In genomic region chr3:136166671-136167070, GRCm38 (mm10) we compare ENCODE assay signal across 25 mouse cellular contexts.
A peak's percentile ranks its signal among the peaks of the same experiment; 100 is the strongest.
DNase-seq lines count a peak whose midpoint lies in the region; ATAC-seq and TF ChIP-seq lines count a peak whose summit lies in the region.
"Had no signal": no experiment of that assay in that cellular context is flagged by ENCODE, and none has a peak within 500 bp of the region (broad histone marks: within the 10 kb centered on the region; RNA-seq: fewer than 3 reads in every experiment).

No protein-coding gene starts in this region.

- no peaks in the 10 kb centered on the region for H3K27me3 ChIP-seq in kidney, postnatal 0 days (ENCODE audit: insufficient read depth, low read length)
- H3K27me3 ChIP-seq: embryonic facial prominence, embryonic 13.5 days; forebrain, embryonic 13.5 days; hindbrain, embryonic 12.5 days had no signal

- H3K27ac ChIP-seq in kidney, postnatal 0 days, result no peak overlapping the region
- H3K27ac ChIP-seq: embryonic facial prominence, embryonic 13.5 days; forebrain, embryonic 13.5 days; heart, embryonic 10.5 days; hindbrain, embryonic 12.5 days had no signal

- H3K4me2 ChIP-seq in kidney, postnatal 0 days (ENCODE audit: low read length), result no peak overlapping the region
- H3K4me2 ChIP-seq: embryonic facial prominence, embryonic 13.5 days; forebrain, embryonic 13.5 days; hindbrain, embryonic 12.5 days had no signal

- WGBS in kidney, postnatal 0 days, result 50% methylated on average over 4 of the region's 4 CpGs

- H3K36me3 ChIP-seq in kidney, postnatal 0 days (ENCODE audit: insufficient read depth, low read length), result no peaks in the 10 kb centered on the region
- H3K36me3 ChIP-seq: embryonic facial prominence, embryonic 13.5 days; G1E; heart, embryonic 10.5 days; hindbrain, embryonic 12.5 days had no signal

- no peak for ATAC-seq in kidney, postnatal 0 days (replicated peaks; ENCODE audit: low FRiP score, low read depth)
- ATAC-seq: CD4-positive, CD25-positive, alpha-beta regulatory T cell, adult 4 months; forebrain, embryonic 13.5 days; hindbrain, embryonic 16.5 days; inflammation-experienced regulatory T-cells, adult 6 months had no signal

- no peaks in the 10 kb centered on the region for H3K4me1 ChIP-seq in kidney, postnatal 0 days (replicated peaks; ENCODE audit: insufficient read depth, low read length)
- H3K4me1 ChIP-seq: embryonic facial prominence, embryonic 13.5 days; forebrain, embryonic 13.5 days; heart, embryonic 10.5 days had no signal

- H3K9ac ChIP-seq in kidney, postnatal 0 days (ENCODE audit: low read depth, low read length), result no peak overlapping the region
- H3K9ac ChIP-seq: embryonic facial prominence, embryonic 13.5 days; forebrain, embryonic 13.5 days; forebrain, postnatal 0 days; hindbrain, embryonic 12.5 days had no signal

- no peak for TF ChIP-seq CTCF in kidney, postnatal 0 days (IDR thresholded peaks at IDR 0.05; ENCODE audit: low read depth)

- no peak overlapping the region for H3K4me3 ChIP-seq in kidney, postnatal 0 days (replicated peaks; ENCODE audit: low read depth, low read length)
- H3K4me3 ChIP-seq: embryonic facial prominence, embryonic 13.5 days; forebrain, embryonic 13.5 days; heart, embryonic 10.5 days; hindbrain, embryonic 12.5 days had no signal

- no peaks in the 10 kb centered on the region for H3K9me3 ChIP-seq in kidney, postnatal 0 days (replicated peaks; ENCODE audit: low read length)
- H3K9me3 ChIP-seq: embryonic facial prominence, embryonic 13.5 days; forebrain, embryonic 13.5 days; G1E; heart, embryonic 10.5 days; hindbrain, embryonic 12.5 days had no signal

- DNase-seq in kidney, postnatal 0 days (ENCODE audit: low spot score), result peak; percentile 7
- DNase-seq in kidney, adult 18-20 months, result no peak
- DNase-seq in ovary, adult 18-20 months (ENCODE audit: low spot score), result peak; percentile 14
- no peak for DNase-seq in ovary, postnatal 36 days (ENCODE audit: low spot score)
- peak; percentile 91 for DNase-seq in NIH3T3 (ENCODE audit: low read depth)
- DNase-seq in fibroblast of lung, adult 2 months (ENCODE audit: low read depth), result peak; percentile 96
- no peak for DNase-seq in layer of hippocampus, adult 9-10 months (ENCODE audit: low spot score)
- no peak for DNase-seq in layer of hippocampus, postnatal 14 days (ENCODE audit: low spot score in 2 of 2)
- DNase-seq: adrenal gland, adult 8-10 months; adrenal gland, postnatal 36 days; B cell, adult 2 months; cerebellum, adult 9-11 months; forebrain, postnatal 0 days; gastrocnemius, postnatal 25 days; heart, adult 11 months; heart, postnatal 10 days; heart, postnatal 4 days had no signal

Comparison
In these comparisons a context has a peak if more than half of its experiments do, and no peak if none do; other contexts are left out.
1. DNase-seq: peak in kidney, postnatal 0 days (single experiment), ovary, adult 18-20 months (single experiment), NIH3T3 (single experiment) and fibroblast of lung, adult 2 months (single experiment); none in kidney, adult 18-20 months (single experiment), ovary, postnatal 36 days (single experiment), layer of hippocampus, adult 9-10 months (single experiment) and layer of hippocampus, postnatal 14 days (0 of 2).